Mouse (Mus musculus): Measurements from ENCODE around the gene Slc5a2. TPM values are rescaled to one million over a fixed set of nuclear protein-coding genes. Genes with fewer than 3 reads are reported as not detected.

Slc5a2 gene
- polyA plus RNA-seq, 1 experiment from 2014 or later = 0.23 TPM

DNA sequence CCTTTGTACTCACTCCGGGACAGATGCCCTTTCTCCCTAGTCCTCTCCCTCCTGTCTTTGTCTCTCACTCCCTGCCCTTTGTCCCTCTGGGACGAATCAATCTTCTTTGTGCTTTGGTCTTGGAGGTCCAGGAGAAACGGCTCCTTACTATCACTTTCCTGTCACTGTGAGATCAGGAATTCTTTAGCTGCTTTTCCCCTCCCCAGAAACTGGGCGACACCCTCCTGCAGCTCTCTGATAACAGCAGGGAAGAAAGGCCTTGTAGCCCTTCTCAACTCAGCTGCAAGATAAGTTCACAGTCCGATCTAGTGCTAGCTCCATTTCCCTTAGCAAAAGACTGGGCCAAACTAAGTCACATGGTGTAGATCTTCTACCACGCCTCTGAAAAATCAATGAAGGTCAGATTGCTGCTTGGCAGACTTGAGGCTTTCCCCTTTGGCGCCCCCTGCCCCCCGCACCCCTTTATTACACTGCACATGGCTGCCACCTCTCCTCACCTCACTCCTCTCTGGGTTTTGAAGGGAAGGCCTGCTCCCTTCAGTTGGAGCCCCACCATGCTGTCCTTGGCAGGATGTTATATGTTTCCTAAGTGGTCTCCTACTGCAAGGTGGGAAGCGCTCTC lies 23.6 kb downstream of the Slc5a2 start:
- Histone ChIP-seq H3K9ac (replicated peaks; ENCODE audit: low read depth) (no peak overlapping the region), H3K4me3 (ENCODE audit: low read depth, low read length) (no peak overlapping the region), H3K27me3 (replicated peaks; ENCODE audit: insufficient read depth, low read length) (no peaks in the 10 kb centered on the region), H3K9me3 (ENCODE audit: low read length) (no peaks in the 10 kb centered on the region), H3K4me2 (replicated peaks; ENCODE audit: low read depth, low read length) (no peak overlapping the region), H3K4me1 (ENCODE audit: insufficient read depth, low read depth, low read length) (no peaks in the 10 kb centered on the region), H3K27ac (ENCODE audit: low read length) (no peak overlapping the region), H3K36me3 (ENCODE audit: insufficient read depth, low read length) (peaks cover 3% of the 10 kb centered on the region; the same call in 1 of the 2 replicates)
- ATAC-seq = peak; percentile 81
- TF ChIP-seq CTCF (IDR thresholded peaks at IDR 0.05) = peak; percentile 66
- TF ChIP-seq EP300 (IDR thresholded peaks at IDR 0.05) = no peak
- DNase-seq (ENCODE audit: low spot score) = peak; percentile 73
- WGBS = 25% methylated on average over 9 of the region's 9 CpGs

- no peak for TF ChIP-seq CTCF (IDR thresholded peaks at IDR 0.05)
- no peak for TF ChIP-seq EP300 (IDR thresholded peaks at IDR 0.05)
- H3K9me3 ChIP-seq (ENCODE audit: low read length) = no peaks in the 10 kb centered on the region
- H3K4me1 ChIP-seq (ENCODE audit: insufficient read depth, low read depth, low read length) = peaks cover 4% of the 10 kb centered on the region; the same call in 1 of the 2 replicates
- no peaks in the 10 kb centered on the region for H3K36me3 ChIP-seq (ENCODE audit: insufficient read depth, low read length)
- no peak for DNase-seq (ENCODE audit: low spot score)
- no peaks in the 10 kb centered on the region for H3K27me3 ChIP-seq (replicated peaks; ENCODE audit: insufficient read depth, low read length)
- no peak overlapping the region for H3K4me2 ChIP-seq (replicated peaks; ENCODE audit: low read depth, low read length)
- H3K9ac ChIP-seq (replicated peaks; ENCODE audit: low read depth) = no peak overlapping the region
- no peak for ATAC-seq
- H3K27ac ChIP-seq (ENCODE audit: low read length) = no peak overlapping the region
- 89% methylated on average over 10 of the region's 10 CpGs for whole genome bisulfite sequencing
- no peak overlapping the region for H3K4me3 ChIP-seq (ENCODE audit: low read depth, low read length)
Observed at GRCm38 (mm10) chr7:128294785-128295184, 29.3 kb downstream of the Slc5a2 start.

DNA sequence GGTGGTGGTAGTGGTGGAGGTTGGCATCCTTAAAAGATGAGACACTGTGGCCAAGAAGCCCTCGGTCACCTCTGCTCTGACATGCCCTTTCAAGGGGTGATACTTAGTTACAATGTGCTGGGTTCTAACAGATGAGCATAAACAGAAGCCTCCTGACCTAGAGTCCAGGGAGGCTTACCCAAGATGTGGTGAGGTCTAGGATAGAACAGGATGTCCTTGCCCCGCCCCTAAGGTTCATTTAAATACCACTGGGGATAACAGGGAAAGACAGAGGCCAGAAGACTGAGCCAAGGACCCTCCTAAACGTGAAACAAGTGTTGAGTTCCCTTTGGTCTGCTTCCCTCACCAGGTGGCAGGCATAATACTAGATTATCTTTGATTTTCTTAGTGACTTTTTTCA lies 31.1 kb downstream of the Slc5a2 start:
- 54% methylated on average over 3 of the region's 3 CpGs for WGBS
- H3K4me1 ChIP-seq (ENCODE audit: insufficient read depth, low read depth, low read length) = peaks cover 4% of the 10 kb centered on the region; the same call in 1 of the 2 replicates
- no peaks in the 10 kb centered on the region for H3K36me3 ChIP-seq (ENCODE audit: insufficient read depth, low read length)
- DNase-seq (ENCODE audit: low spot score) (no peak), ATAC-seq (no peak)
- TF ChIP-seq CTCF (IDR thresholded peaks at IDR 0.05) = no peak
- TF ChIP-seq EP300 (IDR thresholded peaks at IDR 0.05) = no peak
- H3K9ac ChIP-seq (replicated peaks; ENCODE audit: low read depth) = no peak overlapping the region
- no peaks in the 10 kb centered on the region for H3K9me3 ChIP-seq (ENCODE audit: low read length)
- H3K4me3 ChIP-seq (ENCODE audit: low read depth, low read length) = no peak overlapping the region
- H3K27me3 ChIP-seq (replicated peaks; ENCODE audit: insufficient read depth, low read length) = no peaks in the 10 kb centered on the region
- H3K4me2 ChIP-seq (replicated peaks; ENCODE audit: low read depth, low read length) = peak overlapping the region; percentile 86; the same call in 1 of the 2 replicates
- no peak overlapping the region for H3K27ac ChIP-seq (ENCODE audit: low read length)

GRCm38 (mm10) chr7:128297291-128297616 lies 31.8 kb downstream of the Slc5a2 start:
- H3K4me1 ChIP-seq (ENCODE audit: insufficient read depth, low read depth, low read length) = peaks cover 4% of the 10 kb centered on the region; the same call in 1 of the 2 replicates
- peak overlapping the region; percentile 86 for H3K4me2 ChIP-seq (replicated peaks; ENCODE audit: low read depth, low read length)
- ATAC-seq = peak; percentile 31; the same call in 1 of the 2 replicates
- peak overlapping the region; percentile 90 for H3K4me3 ChIP-seq (ENCODE audit: low read depth, low read length)
- peak overlapping the region; percentile 75 for H3K27ac ChIP-seq (ENCODE audit: low read length)
- no peaks in the 10 kb centered on the region for H3K36me3 ChIP-seq (ENCODE audit: insufficient read depth, low read length)
- WGBS = 31% methylated on average over 10 of the region's 10 CpGs
- no peaks in the 10 kb centered on the region for H3K9me3 ChIP-seq (ENCODE audit: low read length)
- H3K27me3 ChIP-seq (replicated peaks; ENCODE audit: insufficient read depth, low read length) = no peaks in the 10 kb centered on the region
- DNase-seq (ENCODE audit: low spot score) = no peak
- no peak for TF ChIP-seq CTCF (IDR thresholded peaks at IDR 0.05)
- TF ChIP-seq EP300 (IDR thresholded peaks at IDR 0.05) = no peak
- H3K9ac ChIP-seq (replicated peaks; ENCODE audit: low read depth) = peak overlapping the region; percentile 63

- DNase-seq (ENCODE audit: low spot score) (peak; percentile 89), ATAC-seq (peak; percentile 65)
- H3K27ac ChIP-seq (ENCODE audit: low read length) = peak within 1 kb of the TSS; percentile 75
- 2% methylated on average over 46 of the region's 47 CpGs for WGBS
- H3K4me1 ChIP-seq (ENCODE audit: insufficient read depth, low read depth, low read length) = peaks cover 4% of the 10 kb centered on the region; the same call in 1 of the 2 replicates
- TF ChIP-seq EP300 (IDR thresholded peaks at IDR 0.05) = 0 out of 2 replicates have a peak, but pooled peaks have one; percentile 15
- no peak for TF ChIP-seq CTCF (IDR thresholded peaks at IDR 0.05)
- H3K4me2 ChIP-seq (replicated peaks; ENCODE audit: low read depth, low read length) = peak within 1 kb of the TSS; percentile 86
- H3K27me3 ChIP-seq (replicated peaks; ENCODE audit: insufficient read depth, low read length) = no peaks in the 10 kb centered on the region
- H3K9me3 ChIP-seq (ENCODE audit: low read length) = no peaks in the 10 kb centered on the region
- H3K36me3 ChIP-seq (ENCODE audit: insufficient read depth, low read length) = no peaks in the 10 kb centered on the region
- H3K4me3 ChIP-seq (ENCODE audit: low read depth, low read length) = peak within 1 kb of the TSS; percentile 90
- H3K9ac ChIP-seq (replicated peaks; ENCODE audit: low read depth) = peak within 1 kb of the TSS; percentile 63
Observed at GRCm38 (mm10) chr7:128297617-128298480, 32.4 kb downstream of the Slc5a2 start, which contains the start of gene BC017158. TSS of gene BC017158 (minus strand) at chr7:128298170.
